Mouse (Mus musculus): ENCODE measurements at regions not wholly inside any gene's neighbourhood (a gene's known extent, or its start where the extent isn't known, plus 50 kb on each side); places are given as distances from the start of the nearest gene placed in this dataset.
A peak's percentile ranks its signal among the peaks of the same experiment; 100 is the strongest.

- DNase-seq (ENCODE audit: low spot score in 2 of 2): no peak
These were observed 163.5 kb upstream of the Nfe2l3 start for GRCm38 (mm10) chr6:51268931-51269330.

GRCm38 (mm10) chr6:51269617-51270016 lies 162.9 kb upstream of the Nfe2l3 start:
- no peak for DNase-seq (ENCODE audit: low spot score in 2 of 2)

- DNase-seq (ENCODE audit: low spot score in 2 of 2): peak; percentile 63 to 66
These were observed 162.0 kb upstream of the Nfe2l3 start for GRCm38 (mm10) chr6:51270216-51271127.

- no peak for DNase-seq (ENCODE audit: low spot score in 2 of 2)
These were observed 161.4 kb upstream of the Nfe2l3 start for GRCm38 (mm10) chr6:51271128-51271480.

GRCm38 (mm10) chr6:51272136-51272736 lies 160.2 kb upstream of the Nfe2l3 start:
- no peak for DNase-seq (ENCODE audit: low spot score in 2 of 2)

GRCm38 (mm10) chr6:51279491-51279890 lies 153.0 kb upstream of the Nfe2l3 start:
- no peak for DNase-seq (ENCODE audit: low spot score in 2 of 2)

GRCm38 (mm10) chr6:51280231-51280630 lies 152.2 kb upstream of the Nfe2l3 start:
- no peak for DNase-seq (ENCODE audit: low spot score in 2 of 2)

- no peak for DNase-seq (ENCODE audit: low spot score in 2 of 2)
These were observed 148.4 kb upstream of the Nfe2l3 start for GRCm38 (mm10) chr6:51283916-51284706.

GRCm38 (mm10) chr6:51284881-51285280 lies 147.6 kb upstream of the Nfe2l3 start:
- DNase-seq (ENCODE audit: low spot score in 2 of 2): no peak

- no peak for DNase-seq (ENCODE audit: low spot score in 2 of 2)
These were observed 145.6 kb upstream of the Nfe2l3 start for GRCm38 (mm10) chr6:51286836-51287235.

GRCm38 (mm10) chr6:51287383-51287782 lies 145.1 kb upstream of the Nfe2l3 start:
- no peak for DNase-seq (ENCODE audit: low spot score in 2 of 2)

- DNase-seq (ENCODE audit: low spot score in 2 of 2): no peak
These were observed 144.7 kb upstream of the Nfe2l3 start for GRCm38 (mm10) chr6:51287807-51288206.

GRCm38 (mm10) chr6:51288306-51289066 lies 144.0 kb upstream of the Nfe2l3 start:
- DNase-seq (ENCODE audit: low spot score in 2 of 2): no peak

- no peak for DNase-seq (ENCODE audit: low spot score in 2 of 2)
These were observed 143.3 kb upstream of the Nfe2l3 start for GRCm38 (mm10) chr6:51289067-51289725.

- no peak for DNase-seq (ENCODE audit: low spot score in 2 of 2)
These were observed 131.6 kb upstream of the Nfe2l3 start for GRCm38 (mm10) chr6:51300694-51301417.

GRCm38 (mm10) chr6:51301831-51302230 lies 130.6 kb upstream of the Nfe2l3 start:
- no peak for DNase-seq (ENCODE audit: low spot score in 2 of 2)

GRCm38 (mm10) chr6:51302240-51302639 lies 130.2 kb upstream of the Nfe2l3 start:
- DNase-seq (ENCODE audit: low spot score in 2 of 2): no peak

GRCm38 (mm10) chr6:51318341-51318740 lies 114.1 kb upstream of the Nfe2l3 start:
- DNase-seq (ENCODE audit: low spot score in 2 of 2): no peak

- DNase-seq (ENCODE audit: low spot score in 2 of 2): no peak
These were observed 112.5 kb upstream of the Nfe2l3 start for GRCm38 (mm10) chr6:51320019-51320418.

Data from layer of hippocampus, postnatal 14 days (tissue).